In the genomic region with DNA sequence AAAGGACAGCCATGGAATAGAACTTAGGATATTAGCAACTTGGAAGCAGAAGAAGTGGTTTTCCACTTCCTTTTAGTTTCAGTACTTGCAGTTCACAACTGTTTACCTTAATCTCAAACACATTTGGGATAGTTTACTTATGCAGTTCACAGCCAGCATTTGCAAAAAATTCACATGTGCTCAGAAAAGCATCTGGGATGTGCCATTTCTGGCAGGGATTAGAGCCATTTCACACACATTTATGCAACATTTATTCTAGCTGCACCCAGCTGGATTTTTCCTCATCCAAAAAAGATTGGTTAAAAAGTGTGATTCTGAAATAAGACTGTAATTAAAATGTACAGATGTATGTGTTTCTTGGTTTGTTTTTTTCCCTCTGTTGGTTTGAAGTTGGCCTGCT, we compare ENCODE assay signal across 20 mouse cellular contexts. TPM values are rescaled to one million over a fixed set of nuclear protein-coding genes. Genes with fewer than 3 reads are reported as not detected.
"Had no signal": no experiment of that assay in that cellular context is flagged by ENCODE, and none has a peak within 500 bp of the region (broad histone marks: within the 10 kb centered on the region; RNA-seq: fewer than 3 reads in every experiment).

No protein-coding gene starts in this region.

- H3K9ac ChIP-seq: liver, embryonic 15.5 days; lung, embryonic 14.5 days; midbrain, embryonic 12.5 days; neural tube, embryonic 13.5 days; neural tube, embryonic 15.5 days had no signal

- H3K4me2 ChIP-seq: liver, embryonic 15.5 days; lung, embryonic 14.5 days; midbrain, embryonic 12.5 days; neural tube, embryonic 13.5 days; neural tube, embryonic 15.5 days had no signal

- DNase-seq: lung, adult 18-20 months; lung, embryonic 14.5 days; lung, postnatal 10 days; lung, postnatal 4 days; midbrain, embryonic 14.5 days; retina, postnatal 1 day; right cerebral cortex, postnatal 25 days; right cerebral cortex, postnatal 4 days; spleen, adult 18-20 months; thymus, adult 2 months; thymus, postnatal 25 days had no signal

- ATAC-seq: midbrain, embryonic 16.5 days had no signal

- H3K27me3 ChIP-seq: liver, embryonic 15.5 days; midbrain, embryonic 12.5 days; neural tube, embryonic 13.5 days; neural tube, embryonic 15.5 days had no signal

- H3K4me3 ChIP-seq: liver, embryonic 15.5 days; midbrain, embryonic 10.5 days; midbrain, embryonic 12.5 days; myocyte; neural tube, embryonic 13.5 days; neural tube, embryonic 15.5 days had no signal

- H3K9me3 ChIP-seq: liver, embryonic 15.5 days; midbrain, embryonic 10.5 days; midbrain, embryonic 12.5 days; neural tube, embryonic 13.5 days; neural tube, embryonic 15.5 days had no signal

- H3K27ac ChIP-seq: liver, embryonic 15.5 days; midbrain, embryonic 10.5 days; midbrain, embryonic 12.5 days; neural tube, embryonic 13.5 days; neural tube, embryonic 15.5 days had no signal

- H3K4me1 ChIP-seq: liver, embryonic 15.5 days; midbrain, embryonic 12.5 days; neural tube, embryonic 13.5 days; neural tube, embryonic 15.5 days had no signal

RNA-seq across cellular contexts. Expression of gene Nkx3-2, which starts 30.1 kb away (rescaled TPM):
- polyA plus RNA-seq: liver, embryonic 15.5 days; lung, embryonic 14.5 days; lung, embryonic 16.5 days; midbrain, embryonic 14.5 days; midbrain, embryonic 16.5 days; testis, adult 2 months; thymus, adult 2 months had no signal
